In genomic region chr13:35209551-35209950, GRCm38 (mm10) we compare ENCODE assay signal across 13 mouse cellular contexts.
A peak's percentile ranks its signal among the peaks of the same experiment; 100 is the strongest.
DNase-seq lines count a peak whose midpoint lies in the region; ATAC-seq and TF ChIP-seq lines count a peak whose summit lies in the region.
"Had no signal": no experiment of that assay in that cellular context is flagged by ENCODE, and none has a peak within 500 bp of the region (broad histone marks: within the 10 kb centered on the region; RNA-seq: fewer than 3 reads in every experiment).

No protein-coding gene starts in this region.

- no peak for TF ChIP-seq CTCF in heart, adult 2 months (IDR thresholded peaks at IDR 0.05)

- no peak for TF ChIP-seq POLR2A in heart, adult 2 months (IDR thresholded peaks at IDR 0.05; ENCODE audit: insufficient read depth, low read depth, low read length)

- peak; percentile 21 to 26 for DNase-seq in heart, adult 2 months
- peak; percentile 23 for DNase-seq in A20 (ENCODE audit: low read depth, low spot score)
- DNase-seq in hindbrain, embryonic 11.5 days (ENCODE audit: low spot score), result no peak
- DNase-seq: cerebellum, postnatal 36 days; forebrain, postnatal 0 days; kidney, adult 9 months had no signal

- 36% methylated on average over 4 of the region's 4 CpGs for whole genome bisulfite sequencing in heart, adult 2 months
- WGBS in heart, embryonic 11.5 days (ENCODE audit: insufficient replicate concordance), result 26% methylated on average over 4 of the region's 4 CpGs
- 3% methylated on average over 4 of the region's 4 CpGs for whole genome bisulfite sequencing in macrophage (ENCODE audit: missing documents)
- 81% methylated on average over 4 of the region's 4 CpGs for WGBS in midbrain, embryonic 15.5 days
- 84% methylated on average over 4 of the region's 4 CpGs for WGBS in hindbrain, embryonic 11.5 days

- H3K27me3 ChIP-seq in heart, adult 2 months (ENCODE audit: control insufficient read depth, insufficient read depth, low read length), result no peaks in the 10 kb centered on the region
- H3K27me3 ChIP-seq in heart, embryonic 11.5 days (ENCODE audit: control insufficient read depth, insufficient read depth, low read length), result no peaks in the 10 kb centered on the region
- H3K27me3 ChIP-seq in midbrain, embryonic 15.5 days (replicated peaks), result no peaks in the 10 kb centered on the region
- no peaks in the 10 kb centered on the region for H3K27me3 ChIP-seq in hindbrain, embryonic 11.5 days (ENCODE audit: control insufficient read depth, insufficient read depth, low read length)
- H3K27me3 ChIP-seq: heart, embryonic 15.5 days; limb, embryonic 12.5 days had no signal

- no peaks in the 10 kb centered on the region for H3K36me3 ChIP-seq in heart, adult 2 months (ENCODE audit: control insufficient read depth, insufficient read depth, low read length)
- no peaks in the 10 kb centered on the region for H3K36me3 ChIP-seq in heart, embryonic 11.5 days (ENCODE audit: control insufficient read depth, insufficient read depth, low read length)
- no peaks in the 10 kb centered on the region for H3K36me3 ChIP-seq in macrophage (ENCODE audit: inconsistent target)
- H3K36me3 ChIP-seq in midbrain, embryonic 15.5 days (replicated peaks), result no peaks in the 10 kb centered on the region
- H3K36me3 ChIP-seq in hindbrain, embryonic 11.5 days (ENCODE audit: control insufficient read depth, insufficient read depth, low read length), result no peaks in the 10 kb centered on the region
- H3K36me3 ChIP-seq: heart, embryonic 15.5 days; limb, embryonic 12.5 days had no signal

- no peak overlapping the region for H3K27ac ChIP-seq in heart, adult 2 months
- no peak overlapping the region for H3K27ac ChIP-seq in heart, embryonic 11.5 days (ENCODE audit: low read depth, low read length)
- H3K27ac ChIP-seq in macrophage, result peak overlapping the region; percentile 54
- no peak overlapping the region for H3K27ac ChIP-seq in midbrain, embryonic 15.5 days
- no peak overlapping the region for H3K27ac ChIP-seq in hindbrain, embryonic 11.5 days (ENCODE audit: low read depth, low read length)
- H3K27ac ChIP-seq: heart, embryonic 15.5 days; limb, embryonic 12.5 days had no signal

- H3K9ac ChIP-seq in heart, adult 2 months (ENCODE audit: low read depth, low read length), result no peak overlapping the region
- H3K9ac ChIP-seq in heart, embryonic 11.5 days (ENCODE audit: low read depth, low read length), result no peak overlapping the region
- H3K9ac ChIP-seq in midbrain, embryonic 15.5 days, result no peak overlapping the region
- H3K9ac ChIP-seq in hindbrain, embryonic 11.5 days (ENCODE audit: low read depth, low read length), result no peak overlapping the region
- H3K9ac ChIP-seq: forebrain, postnatal 0 days; heart, embryonic 15.5 days; limb, embryonic 12.5 days had no signal

- no peaks in the 10 kb centered on the region for H3K9me3 ChIP-seq in heart, embryonic 11.5 days (replicated peaks; ENCODE audit: control insufficient read depth, low read length)
- H3K9me3 ChIP-seq in midbrain, embryonic 15.5 days, result no peaks in the 10 kb centered on the region
- no peaks in the 10 kb centered on the region for H3K9me3 ChIP-seq in hindbrain, embryonic 11.5 days (ENCODE audit: control insufficient read depth, low read length)
- H3K9me3 ChIP-seq: heart, embryonic 15.5 days; limb, embryonic 12.5 days had no signal

- TF ChIP-seq EP300 in heart, adult 2 months (IDR thresholded peaks at IDR 0.05; ENCODE audit: insufficient read depth, low read depth, low read length), result no peak

- ATAC-seq in heart, embryonic 11.5 days (replicated peaks; ENCODE audit: insufficient number of reproducible peaks, low FRiP score, low TSS enrichment), result no peak
- peak; percentile 99 for ATAC-seq in common myeloid progenitor, adult 5-6 weeks (replicated peaks; ENCODE audit: low read depth, poor library complexity, severe bottlenecking)
- ATAC-seq in activated CD4-positive, CD25-positive, alpha-beta regulatory T cell, adult 4 months, result no peak
- no peak for ATAC-seq in midbrain, embryonic 15.5 days (replicated peaks)
- no peak for ATAC-seq in hindbrain, embryonic 11.5 days (ENCODE audit: low FRiP score)
- ATAC-seq: forebrain, postnatal 0 days had no signal

- H3K4me3 ChIP-seq in heart, adult 2 months, result no peak overlapping the region
- H3K4me3 ChIP-seq in heart, embryonic 11.5 days (ENCODE audit: low read depth, low read length), result no peak overlapping the region
- no peak overlapping the region for H3K4me3 ChIP-seq in macrophage (ENCODE audit: inconsistent target)
- no peak overlapping the region for H3K4me3 ChIP-seq in midbrain, embryonic 15.5 days
- H3K4me3 ChIP-seq in hindbrain, embryonic 11.5 days (ENCODE audit: low read depth, low read length), result no peak overlapping the region
- H3K4me3 ChIP-seq: heart, embryonic 15.5 days; limb, embryonic 12.5 days had no signal

- no peaks in the 10 kb centered on the region for H3K79me2 ChIP-seq in heart, adult 2 months (replicated peaks; ENCODE audit: control insufficient read depth, insufficient read depth, low read length)
- no peaks in the 10 kb centered on the region for H3K79me2 ChIP-seq in macrophage (ENCODE audit: inconsistent target)

- H3K4me2 ChIP-seq in heart, embryonic 11.5 days, result no peak overlapping the region
- H3K4me2 ChIP-seq in midbrain, embryonic 15.5 days, result no peak overlapping the region
- H3K4me2 ChIP-seq in hindbrain, embryonic 11.5 days (replicated peaks; ENCODE audit: low read depth, low read length), result no peak overlapping the region
- H3K4me2 ChIP-seq: heart, embryonic 15.5 days; limb, embryonic 12.5 days had no signal

- H3K4me1 ChIP-seq in heart, adult 2 months (ENCODE audit: control insufficient read depth, insufficient read depth, low read length), result no peaks in the 10 kb centered on the region; the same call in 1 of the 2 replicates
- peaks cover 6% of the 10 kb centered on the region; the same call in 1 of the 2 replicates for H3K4me1 ChIP-seq in heart, embryonic 11.5 days (ENCODE audit: control insufficient read depth, insufficient read depth, low read length)
- no peaks in the 10 kb centered on the region for H3K4me1 ChIP-seq in midbrain, embryonic 15.5 days
- H3K4me1 ChIP-seq in hindbrain, embryonic 11.5 days (replicated peaks; ENCODE audit: control insufficient read depth, insufficient read depth, low read length), result no peaks in the 10 kb centered on the region
- H3K4me1 ChIP-seq: limb, embryonic 12.5 days had no signal

- intact Hi-C loops in heart, adult 2 months (cut with DNase I), result no loop called here
